Mouse (Mus musculus): ENCODE measurements around the gene Antxr1. TPM values are rescaled to one million over a fixed set of nuclear protein-coding genes. Genes with fewer than 3 reads are reported as not detected.

Antxr1 gene
- total and polyA plus RNA-seq, 2 experiments, result 0.28 to 0.92 TPM

- H3K4me3 ChIP-seq (ENCODE audit: insufficient read depth, low read depth, low read length), result no peak overlapping the region
- DNase-seq (ENCODE audit: extremely low read depth, low read depth, low spot score), result no peak
- H3K79me2 ChIP-seq (ENCODE audit: control insufficient read depth, insufficient read depth, low read length), result no peaks in the 10 kb centered on the region
- H3K27me3 ChIP-seq (ENCODE audit: control insufficient read depth, insufficient read depth, low read length), result no peaks in the 10 kb centered on the region
- H3K9ac ChIP-seq (ENCODE audit: low read depth, low read length), result no peak overlapping the region
- TF ChIP-seq POLR2A (IDR thresholded peaks at IDR 0.05; ENCODE audit: extremely low read depth, insufficient read depth, low read length), result no peak
- TF ChIP-seq CTCF (IDR thresholded peaks at IDR 0.05; ENCODE audit: low read depth, low read length), result no peak
- H3K27ac ChIP-seq (replicated peaks; ENCODE audit: insufficient read depth, low read depth, low read length), result no peak overlapping the region
- WGBS, result 88% methylated on average over 7 of the region's 7 CpGs
- H3K4me1 ChIP-seq (ENCODE audit: control insufficient read depth, insufficient read depth, low read length), result no peaks in the 10 kb centered on the region
- no peaks in the 10 kb centered on the region for H3K36me3 ChIP-seq (ENCODE audit: control insufficient read depth, insufficient read depth, low read length)
Observed at GRCm38 (mm10) chr6:87285365-87285749, 50.3 kb downstream of the Antxr1 start.

- DNase-seq (ENCODE audit: extremely low read depth, low read depth, low spot score), result peak; percentile 19
- TF ChIP-seq POLR2A (IDR thresholded peaks at IDR 0.05; ENCODE audit: extremely low read depth, insufficient read depth, low read length), result no peak
- TF ChIP-seq CTCF (IDR thresholded peaks at IDR 0.05; ENCODE audit: low read depth, low read length), result no peak
- Histone ChIP-seq H3K4me1 (ENCODE audit: control insufficient read depth, insufficient read depth, low read length) (no peaks in the 10 kb centered on the region), H3K27ac (replicated peaks; ENCODE audit: insufficient read depth, low read depth, low read length) (no peak overlapping the region), H3K9ac (ENCODE audit: low read depth, low read length) (no peak overlapping the region), H3K4me3 (ENCODE audit: insufficient read depth, low read depth, low read length) (no peak overlapping the region), H3K36me3 (ENCODE audit: control insufficient read depth, insufficient read depth, low read length) (no peaks in the 10 kb centered on the region), H3K27me3 (ENCODE audit: control insufficient read depth, insufficient read depth, low read length) (no peaks in the 10 kb centered on the region), H3K79me2 (ENCODE audit: control insufficient read depth, insufficient read depth, low read length) (no peaks in the 10 kb centered on the region)
- WGBS, result 81% methylated on average over 11 of the region's 11 CpGs
Observed at GRCm38 (mm10) chr6:87284716-87285364, 50.8 kb downstream of the Antxr1 start.

- 64% methylated on average over 8 of the region's 8 CpGs for WGBS
- no peak overlapping the region for H3K27ac ChIP-seq (replicated peaks; ENCODE audit: insufficient read depth, low read depth, low read length)
- no peak for DNase-seq (ENCODE audit: extremely low read depth, low read depth, low spot score)
Observed at GRCm38 (mm10) chr6:87282346-87282781, 53.3 kb downstream of the Antxr1 start.

GRCm38 (mm10) chr6:87281771-87282170 lies 53.9 kb downstream of the Antxr1 start:
- Histone ChIP-seq H3K79me2 (ENCODE audit: control insufficient read depth, insufficient read depth, low read length) (no peaks in the 10 kb centered on the region), H3K27me3 (ENCODE audit: control insufficient read depth, insufficient read depth, low read length) (no peaks in the 10 kb centered on the region), H3K4me1 (ENCODE audit: control insufficient read depth, insufficient read depth, low read length) (peaks cover 8% of the 10 kb centered on the region), H3K36me3 (ENCODE audit: control insufficient read depth, insufficient read depth, low read length) (no peaks in the 10 kb centered on the region), H3K4me3 (ENCODE audit: insufficient read depth, low read depth, low read length) (no peak overlapping the region), H3K27ac (replicated peaks; ENCODE audit: insufficient read depth, low read depth, low read length) (no peak overlapping the region), H3K9ac (ENCODE audit: low read depth, low read length) (no peak overlapping the region)
- DNase-seq (ENCODE audit: extremely low read depth, low read depth, low spot score), result peak; percentile 27
- TF ChIP-seq CTCF (IDR thresholded peaks at IDR 0.05; ENCODE audit: low read depth, low read length) (peak; percentile 54), POLR2A (IDR thresholded peaks at IDR 0.05; ENCODE audit: extremely low read depth, insufficient read depth, low read length) (no peak)
- 82% methylated on average over 4 of the region's 4 CpGs for whole genome bisulfite sequencing

More at GRCm38 (mm10) chr6:87282346-87282781, 53.3 kb downstream of the Antxr1 start:
- Histone ChIP-seq H3K79me2 (ENCODE audit: control insufficient read depth, insufficient read depth, low read length) (no peaks in the 10 kb centered on the region), H3K27me3 (ENCODE audit: control insufficient read depth, insufficient read depth, low read length) (no peaks in the 10 kb centered on the region), H3K9ac (ENCODE audit: low read depth, low read length) (no peak overlapping the region), H3K4me1 (ENCODE audit: control insufficient read depth, insufficient read depth, low read length) (peaks cover 2% of the 10 kb centered on the region), H3K36me3 (ENCODE audit: control insufficient read depth, insufficient read depth, low read length) (no peaks in the 10 kb centered on the region), H3K4me3 (ENCODE audit: insufficient read depth, low read depth, low read length) (no peak overlapping the region)
- TF ChIP-seq POLR2A (IDR thresholded peaks at IDR 0.05; ENCODE audit: extremely low read depth, insufficient read depth, low read length) (no peak), CTCF (IDR thresholded peaks at IDR 0.05; ENCODE audit: low read depth, low read length) (no peak)

GRCm38 (mm10) chr6:87278151-87278550 lies 57.5 kb downstream of the Antxr1 start:
- H3K9ac ChIP-seq (ENCODE audit: low read depth, low read length), result no peak overlapping the region
- H3K36me3 ChIP-seq (ENCODE audit: control insufficient read depth, insufficient read depth, low read length), result no peaks in the 10 kb centered on the region
- WGBS, result 56% methylated on average over 5 of the region's 5 CpGs
- H3K79me2 ChIP-seq (ENCODE audit: control insufficient read depth, insufficient read depth, low read length), result no peaks in the 10 kb centered on the region
- H3K27ac ChIP-seq (replicated peaks; ENCODE audit: insufficient read depth, low read depth, low read length), result 0 out of 2 replicates have a peak overlapping the region, but pooled peaks have one; percentile 47
- TF ChIP-seq CTCF (IDR thresholded peaks at IDR 0.05; ENCODE audit: low read depth, low read length), result no peak
- no peak for TF ChIP-seq POLR2A (IDR thresholded peaks at IDR 0.05; ENCODE audit: extremely low read depth, insufficient read depth, low read length)
- no peak overlapping the region for H3K4me3 ChIP-seq (ENCODE audit: insufficient read depth, low read depth, low read length)
- no peak for DNase-seq (ENCODE audit: extremely low read depth, low read depth, low spot score)
- H3K4me1 ChIP-seq (ENCODE audit: control insufficient read depth, insufficient read depth, low read length), result peaks cover 16% of the 10 kb centered on the region
- H3K27me3 ChIP-seq (ENCODE audit: control insufficient read depth, insufficient read depth, low read length), result no peaks in the 10 kb centered on the region

- Histone ChIP-seq H3K9ac (ENCODE audit: low read depth, low read length) (no peak overlapping the region), H3K36me3 (ENCODE audit: control insufficient read depth, insufficient read depth, low read length) (no peaks in the 10 kb centered on the region), H3K4me3 (ENCODE audit: insufficient read depth, low read depth, low read length) (no peak overlapping the region), H3K4me1 (ENCODE audit: control insufficient read depth, insufficient read depth, low read length) (peaks cover 21% of the 10 kb centered on the region), H3K79me2 (ENCODE audit: control insufficient read depth, insufficient read depth, low read length) (no peaks in the 10 kb centered on the region), H3K27ac (replicated peaks; ENCODE audit: insufficient read depth, low read depth, low read length) (peak overlapping the region; percentile 80), H3K27me3 (ENCODE audit: control insufficient read depth, insufficient read depth, low read length) (no peaks in the 10 kb centered on the region)
- no peak for TF ChIP-seq CTCF (IDR thresholded peaks at IDR 0.05; ENCODE audit: low read depth, low read length)
- no peak for TF ChIP-seq POLR2A (IDR thresholded peaks at IDR 0.05; ENCODE audit: extremely low read depth, insufficient read depth, low read length)
- peak; percentile 91 for DNase-seq (ENCODE audit: extremely low read depth, low read depth, low spot score)
- 2% methylated on average over 3 of the region's 3 CpGs for WGBS
Observed at GRCm38 (mm10) chr6:87277527-87277926, 58.1 kb downstream of the Antxr1 start.
